Mouse (Mus musculus): ENCODE data around the gene Ptprn2. TPM values are rescaled to one million over a fixed set of nuclear protein-coding genes. Genes with fewer than 3 reads are reported as not detected.

Gene Ptprn2
- polyA plus RNA-seq, 1 experiment from 2014 or later = 0.08 TPM

DNA sequence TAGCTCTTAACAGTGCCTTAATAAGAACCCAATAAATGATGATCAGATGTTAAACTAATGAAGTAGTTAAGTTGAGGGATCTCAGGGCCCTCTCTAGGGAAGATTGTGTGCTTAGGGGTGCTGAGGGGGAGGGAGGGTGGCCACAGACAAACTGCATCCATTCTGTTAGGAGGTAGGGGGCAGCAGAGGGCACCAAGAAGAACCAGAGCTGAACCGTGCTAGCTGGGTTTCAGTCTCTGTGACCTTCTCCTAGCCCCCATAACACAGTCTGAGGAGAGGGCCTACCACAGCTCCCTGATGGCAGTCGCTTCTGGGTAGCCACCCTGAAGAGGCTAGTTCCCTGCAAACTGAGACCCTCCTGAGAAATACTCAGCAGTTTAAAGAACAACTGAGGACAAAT lies 646.6 kb downstream of the Ptprn2 start:
- Histone ChIP-seq H3K27me3 (ENCODE audit: control insufficient read depth, insufficient read depth, low read length) (no peaks in the 10 kb centered on the region), H3K27ac (ENCODE audit: low read depth, low read length) (no peak overlapping the region), H3K4me1 (ENCODE audit: control insufficient read depth, insufficient read depth, low read length) (no peaks in the 10 kb centered on the region), H3K36me3 (ENCODE audit: control insufficient read depth, insufficient read depth, low read length) (no peaks in the 10 kb centered on the region), H3K4me3 (ENCODE audit: low read length) (no peak overlapping the region), H3K9ac (ENCODE audit: low read depth, low read length) (no peak overlapping the region), H3K4me2 (replicated peaks; ENCODE audit: low read depth, low read length) (no peak overlapping the region), H3K9me3 (ENCODE audit: control insufficient read depth, low read length) (no peaks in the 10 kb centered on the region)
- ATAC-seq (ENCODE audit: low FRiP score, low TSS enrichment) = peak; percentile 43; the same call in 1 of the 2 replicates
- WGBS = 6% methylated on average over 2 of the region's 2 CpGs

DNA sequence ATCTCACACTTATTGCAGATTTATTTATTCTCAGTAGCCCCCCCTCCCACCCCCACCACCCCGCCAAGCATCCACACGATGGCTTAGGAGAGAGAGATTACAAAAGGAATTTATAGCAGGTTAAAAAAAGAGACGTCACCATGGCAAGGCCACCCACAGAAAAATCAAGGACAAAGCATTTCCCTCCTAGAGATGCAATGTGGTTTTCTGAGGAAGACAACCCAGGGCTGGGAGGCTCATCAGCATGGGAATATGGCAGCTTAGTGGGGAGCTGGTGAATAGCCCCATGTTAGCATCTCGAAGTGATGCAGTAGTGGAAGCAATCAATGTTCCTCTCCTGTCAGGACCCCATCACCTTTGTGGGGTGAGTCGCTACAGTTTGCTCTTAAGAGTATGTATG lies 649.7 kb downstream of the Ptprn2 start:
- no peak for ATAC-seq (ENCODE audit: low FRiP score, low TSS enrichment)
- H3K4me2 ChIP-seq (replicated peaks; ENCODE audit: low read depth, low read length) = no peak overlapping the region
- no peak overlapping the region for H3K27ac ChIP-seq (ENCODE audit: low read depth, low read length)
- no peaks in the 10 kb centered on the region for H3K36me3 ChIP-seq (ENCODE audit: control insufficient read depth, insufficient read depth, low read length)
- WGBS = 68% methylated on average over 5 of the region's 5 CpGs
- no peak overlapping the region for H3K4me3 ChIP-seq (ENCODE audit: low read length)
- H3K4me1 ChIP-seq (ENCODE audit: control insufficient read depth, insufficient read depth, low read length) = no peaks in the 10 kb centered on the region
- H3K9me3 ChIP-seq (ENCODE audit: control insufficient read depth, low read length) = no peaks in the 10 kb centered on the region
- no peaks in the 10 kb centered on the region for H3K27me3 ChIP-seq (ENCODE audit: control insufficient read depth, insufficient read depth, low read length)
- H3K9ac ChIP-seq (ENCODE audit: low read depth, low read length) = no peak overlapping the region

DNA sequence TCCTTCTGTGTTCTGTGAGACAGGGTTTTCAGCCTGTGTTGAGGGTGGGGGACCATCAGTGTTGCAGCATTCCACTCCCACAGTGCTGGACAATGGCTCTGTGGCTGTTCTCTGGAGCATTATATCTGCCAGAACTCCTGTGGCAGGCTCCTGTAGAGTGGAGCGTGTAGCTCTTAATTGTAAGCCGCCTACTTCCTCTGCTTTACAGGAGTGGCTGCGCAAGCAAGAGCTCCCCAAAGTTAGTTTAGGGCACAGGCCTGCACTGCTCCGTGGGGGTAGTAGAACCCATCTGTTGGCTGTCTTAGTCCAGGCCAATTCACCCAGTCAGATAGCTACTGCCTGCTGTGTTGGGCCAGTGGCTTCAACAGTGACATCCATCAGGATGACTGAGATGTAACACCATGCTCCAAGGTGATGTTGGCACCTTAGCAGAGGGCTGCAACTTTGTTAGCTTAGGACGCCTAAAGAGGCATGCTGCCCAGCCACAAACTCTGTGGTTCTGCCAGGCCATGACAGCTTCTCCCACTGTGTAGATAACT lies 651.0 kb downstream of the Ptprn2 start:
- Histone ChIP-seq H3K36me3 (ENCODE audit: control insufficient read depth, insufficient read depth, low read length) (no peaks in the 10 kb centered on the region), H3K9ac (ENCODE audit: low read depth, low read length) (no peak overlapping the region), H3K4me2 (replicated peaks; ENCODE audit: low read depth, low read length) (no peak overlapping the region), H3K4me3 (ENCODE audit: low read length) (no peak overlapping the region), H3K4me1 (ENCODE audit: control insufficient read depth, insufficient read depth, low read length) (no peaks in the 10 kb centered on the region), H3K27me3 (ENCODE audit: control insufficient read depth, insufficient read depth, low read length) (no peaks in the 10 kb centered on the region), H3K9me3 (ENCODE audit: control insufficient read depth, low read length) (no peaks in the 10 kb centered on the region), H3K27ac (ENCODE audit: low read depth, low read length) (no peak overlapping the region)
- WGBS = 71% methylated on average over 5 of the region's 5 CpGs
- no peak for ATAC-seq (ENCODE audit: low FRiP score, low TSS enrichment)

DNA sequence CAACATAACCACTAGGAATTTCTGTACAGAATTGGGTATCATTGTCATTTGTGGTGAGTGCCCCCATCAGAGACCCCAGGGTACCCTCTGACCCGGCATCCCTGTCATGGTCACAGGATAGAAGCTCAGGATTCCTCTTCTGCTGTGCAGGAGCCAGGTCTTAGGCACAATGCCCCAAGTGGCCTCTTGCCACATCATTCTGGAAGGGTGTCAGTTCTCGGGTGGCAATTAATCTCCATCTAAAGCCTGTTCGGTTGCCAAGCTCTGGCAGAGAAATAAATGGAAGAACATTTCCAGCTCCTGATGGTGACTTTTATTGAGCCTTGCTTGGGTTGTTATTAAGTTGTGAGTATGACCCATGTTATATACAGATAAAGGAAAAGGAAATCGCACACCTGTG lies 655.4 kb downstream of the Ptprn2 start:
- no peaks in the 10 kb centered on the region for H3K4me1 ChIP-seq (ENCODE audit: control insufficient read depth, insufficient read depth, low read length)
- no peaks in the 10 kb centered on the region for H3K36me3 ChIP-seq (ENCODE audit: control insufficient read depth, insufficient read depth, low read length)
- H3K27ac ChIP-seq (ENCODE audit: low read depth, low read length) = no peak overlapping the region
- H3K27me3 ChIP-seq (ENCODE audit: control insufficient read depth, insufficient read depth, low read length) = 0 out of 2 replicates have a peak, but pooled peaks cover 4% of the 10 kb centered on the region
- no peak overlapping the region for H3K9ac ChIP-seq (ENCODE audit: low read depth, low read length)
- H3K4me2 ChIP-seq (replicated peaks; ENCODE audit: low read depth, low read length) = no peak overlapping the region
- H3K4me3 ChIP-seq (ENCODE audit: low read length) = no peak overlapping the region
- no peak for ATAC-seq (ENCODE audit: low FRiP score, low TSS enrichment)
- H3K9me3 ChIP-seq (ENCODE audit: control insufficient read depth, low read length) = no peaks in the 10 kb centered on the region
- 79% methylated on average over 4 of the region's 4 CpGs for WGBS

DNA sequence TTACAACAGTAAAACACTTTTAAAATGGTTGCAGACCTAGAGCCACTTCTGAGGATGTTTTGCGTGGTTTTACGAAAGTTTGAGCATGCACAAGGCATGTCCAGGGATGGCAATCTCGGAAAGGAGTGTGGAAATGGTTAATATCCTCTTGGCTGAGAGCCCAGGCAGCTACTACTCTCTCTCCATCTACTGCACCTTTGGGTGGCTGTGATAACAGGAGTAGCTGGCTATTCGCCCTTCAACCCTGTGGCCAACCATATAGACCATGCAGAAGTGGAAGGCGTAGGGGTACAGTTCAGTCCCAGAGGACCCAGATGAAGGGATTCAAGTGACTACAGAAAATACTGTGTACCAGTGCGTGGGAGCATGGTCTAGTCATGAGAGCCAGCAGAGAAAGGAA lies 655.9 kb downstream of the Ptprn2 start:
- Histone ChIP-seq H3K9me3 (ENCODE audit: control insufficient read depth, low read length) (no peaks in the 10 kb centered on the region), H3K9ac (ENCODE audit: low read depth, low read length) (no peak overlapping the region), H3K4me2 (replicated peaks; ENCODE audit: low read depth, low read length) (no peak overlapping the region), H3K27ac (ENCODE audit: low read depth, low read length) (no peak overlapping the region), H3K4me1 (ENCODE audit: control insufficient read depth, insufficient read depth, low read length) (no peaks in the 10 kb centered on the region), H3K36me3 (ENCODE audit: control insufficient read depth, insufficient read depth, low read length) (no peaks in the 10 kb centered on the region), H3K27me3 (ENCODE audit: control insufficient read depth, insufficient read depth, low read length) (0 out of 2 replicates have a peak, but pooled peaks cover 4% of the 10 kb centered on the region), H3K4me3 (ENCODE audit: low read length) (no peak overlapping the region)
- WGBS = 83% methylated on average over 6 of the region's 6 CpGs
- ATAC-seq (ENCODE audit: low FRiP score, low TSS enrichment) = no peak

DNA sequence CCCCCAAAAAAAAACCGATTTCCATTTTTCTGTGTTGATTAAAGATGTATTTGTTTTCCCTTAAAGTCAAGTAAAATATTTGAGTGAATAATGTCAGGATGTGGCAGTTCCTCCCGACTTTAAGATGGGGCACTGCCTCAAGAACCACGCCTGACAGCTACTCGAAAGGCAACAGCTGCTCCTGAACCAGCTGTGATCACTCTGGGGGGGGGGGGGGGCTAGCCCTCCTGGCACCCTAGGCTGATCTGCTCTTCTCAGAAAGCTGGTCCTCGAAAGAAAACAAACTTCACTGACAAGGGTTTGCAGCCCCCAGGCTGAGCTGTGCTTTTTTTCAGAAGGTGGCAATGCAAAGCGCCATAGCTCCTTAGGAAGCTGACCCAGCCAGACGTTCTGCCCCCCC lies 663.7 kb downstream of the Ptprn2 start:
- H3K4me2 ChIP-seq (replicated peaks; ENCODE audit: low read depth, low read length) = no peak overlapping the region
- H3K27ac ChIP-seq (ENCODE audit: low read depth, low read length) = no peak overlapping the region
- ATAC-seq (ENCODE audit: low FRiP score, low TSS enrichment) = no peak
- no peaks in the 10 kb centered on the region for H3K9me3 ChIP-seq (ENCODE audit: control insufficient read depth, low read length)
- 6% methylated on average over 7 of the region's 7 CpGs for WGBS
- H3K4me1 ChIP-seq (ENCODE audit: control insufficient read depth, insufficient read depth, low read length) = peaks cover 5% of the 10 kb centered on the region; the same call in 1 of the 2 replicates
- H3K27me3 ChIP-seq (ENCODE audit: control insufficient read depth, insufficient read depth, low read length) = peaks cover 57% of the 10 kb centered on the region
- H3K36me3 ChIP-seq (ENCODE audit: control insufficient read depth, insufficient read depth, low read length) = no peaks in the 10 kb centered on the region
- H3K4me3 ChIP-seq (ENCODE audit: low read length) = no peak overlapping the region
- H3K9ac ChIP-seq (ENCODE audit: low read depth, low read length) = no peak overlapping the region

DNA sequence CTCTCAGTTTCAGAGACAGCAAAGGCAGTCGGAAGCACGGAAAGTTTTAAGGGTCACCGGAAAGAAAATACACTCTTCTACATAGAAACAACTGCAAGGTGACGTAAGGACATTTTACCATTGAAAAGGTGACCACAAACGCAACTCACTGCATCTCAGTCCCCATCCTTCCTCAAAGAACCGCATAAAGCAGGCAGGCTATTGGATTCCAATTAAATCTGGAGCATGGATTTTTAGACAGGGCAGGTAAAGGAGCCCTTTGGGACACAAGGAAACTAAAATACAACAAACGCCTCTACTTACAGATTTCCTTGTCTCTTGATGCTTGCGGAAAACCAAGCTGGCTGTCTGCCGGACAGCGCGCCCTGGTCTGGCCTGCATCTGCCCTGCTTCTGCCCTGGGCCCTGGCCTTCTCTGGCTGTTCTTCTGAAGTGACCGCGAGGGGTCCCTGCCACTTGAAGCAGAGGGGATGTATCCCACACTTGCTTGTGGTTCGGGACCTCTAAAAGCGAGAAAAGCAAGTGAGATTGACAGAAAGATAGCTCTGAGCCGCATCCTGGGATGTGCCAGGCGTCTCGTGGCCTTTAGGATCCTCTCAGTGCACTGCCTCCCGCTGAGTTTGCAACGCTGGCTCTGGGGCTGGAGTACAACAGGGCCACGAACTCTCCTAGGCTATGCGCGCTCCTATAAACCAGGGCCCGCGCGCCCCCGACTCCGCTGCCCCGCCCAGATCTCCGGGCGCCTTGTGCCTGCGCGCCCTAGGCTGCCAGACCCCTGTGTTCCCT lies 665.3 kb downstream of the Ptprn2 start:
- ATAC-seq (ENCODE audit: low FRiP score, low TSS enrichment) = no peak
- H3K4me1 ChIP-seq (ENCODE audit: control insufficient read depth, insufficient read depth, low read length) = peaks cover 5% of the 10 kb centered on the region; the same call in 1 of the 2 replicates

DNA sequence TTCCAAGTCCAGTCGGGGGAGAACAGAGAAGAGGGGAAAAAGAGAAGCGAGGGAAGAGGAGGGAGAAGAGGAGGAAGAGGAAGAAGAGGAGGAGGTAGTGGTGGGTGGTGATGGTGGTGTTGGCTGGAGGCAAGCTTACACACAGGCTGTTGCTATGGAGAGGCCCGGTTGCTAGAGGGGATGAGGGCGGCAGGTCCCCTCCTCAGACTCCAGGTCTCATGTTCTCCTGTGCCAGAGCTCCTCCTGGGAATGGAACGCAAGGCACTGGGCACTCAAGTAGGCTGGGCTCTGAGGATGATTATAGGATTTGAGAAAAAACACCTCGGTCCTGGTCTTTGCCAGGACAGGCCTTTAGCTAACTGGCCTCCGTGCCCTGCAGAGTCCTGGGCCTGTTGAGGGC lies 666.1 kb downstream of the Ptprn2 start:
- Histone ChIP-seq H3K36me3 (ENCODE audit: control insufficient read depth, insufficient read depth, low read length) (no peaks in the 10 kb centered on the region), H3K4me2 (replicated peaks; ENCODE audit: low read depth, low read length) (no peak overlapping the region), H3K9ac (ENCODE audit: low read depth, low read length) (no peak overlapping the region), H3K27ac (ENCODE audit: low read depth, low read length) (no peak overlapping the region), H3K4me3 (ENCODE audit: low read length) (no peak overlapping the region), H3K4me1 (ENCODE audit: control insufficient read depth, insufficient read depth, low read length) (peaks cover 5% of the 10 kb centered on the region; the same call in 1 of the 2 replicates), H3K9me3 (ENCODE audit: control insufficient read depth, low read length) (no peaks in the 10 kb centered on the region), H3K27me3 (ENCODE audit: control insufficient read depth, insufficient read depth, low read length) (peaks cover 80% of the 10 kb centered on the region)
- WGBS = 8% methylated on average over 7 of the region's 7 CpGs
- no peak for ATAC-seq (ENCODE audit: low FRiP score, low TSS enrichment)

More for the DNA sequence above, 665.3 kb downstream of the Ptprn2 start:
- peak overlapping the region; percentile 14; the same call in 1 of the 2 replicates for H3K4me3 ChIP-seq (ENCODE audit: low read length)
- peak overlapping the region; percentile 22; the same call in 1 of the 2 replicates for H3K4me2 ChIP-seq (replicated peaks; ENCODE audit: low read depth, low read length)
- H3K9me3 ChIP-seq (ENCODE audit: control insufficient read depth, low read length) = no peaks in the 10 kb centered on the region
- peaks cover 73% of the 10 kb centered on the region for H3K27me3 ChIP-seq (ENCODE audit: control insufficient read depth, insufficient read depth, low read length)
- H3K36me3 ChIP-seq (ENCODE audit: control insufficient read depth, insufficient read depth, low read length) = no peaks in the 10 kb centered on the region
- H3K9ac ChIP-seq (ENCODE audit: low read depth, low read length) = no peak overlapping the region
- H3K27ac ChIP-seq (ENCODE audit: low read depth, low read length) = no peak overlapping the region
- WGBS = 7% methylated on average over 33 of the region's 33 CpGs
